Mouse (Mus musculus): ENCODE data around the gene Olfr314.

Olfr314 gene

GRCm38 (mm10) chr11:58832541-58832940, 49.8 kb downstream of the Olfr314 start:
- WGBS: 86% methylated on average over 3 of the region's 3 CpGs
